Mouse (Mus musculus) kidney, adult 11 months (tissue): ENCODE data around the gene Mapk8ip2.
"Not testable (repeated sequence)": the region's sequence is repeated elsewhere in the genome, so short reads cannot be mapped to it uniquely, and the experiment has no call there.

Experiments used
- DNase-seq: peaks from one replicate; pipeline ENCODE4 v3.0.0; 2022

Gene Mapk8ip2

DNA sequence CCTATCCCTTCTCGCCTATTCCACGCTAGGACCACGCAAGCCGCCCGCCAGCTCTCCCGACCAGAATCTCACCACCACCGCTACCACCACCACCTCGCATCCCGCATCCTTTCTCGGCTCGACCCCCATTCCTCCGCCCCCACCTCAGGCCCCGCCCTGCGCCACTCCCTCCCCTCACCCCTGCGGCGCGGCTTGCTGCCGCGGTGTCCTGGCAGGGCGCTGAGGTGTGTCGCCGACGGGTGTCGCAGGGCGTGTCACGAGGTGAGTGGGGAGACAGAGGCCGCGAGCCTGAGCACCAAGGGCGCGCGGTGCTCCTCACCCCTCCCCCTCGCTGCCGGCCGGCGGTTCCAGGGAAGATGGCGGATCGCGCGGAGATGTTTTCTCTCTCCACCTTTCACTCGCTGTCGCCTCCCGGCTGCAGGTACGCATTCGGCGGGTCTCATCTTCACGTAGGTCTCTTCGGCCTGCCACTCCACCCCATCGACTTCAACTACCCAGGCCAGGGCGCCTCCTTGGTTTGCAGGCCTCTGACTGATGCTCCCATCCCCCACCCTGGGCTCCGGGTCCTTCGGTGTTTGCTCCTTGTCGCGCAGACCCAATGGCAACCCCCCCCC is at the start of gene Mapk8ip2:
Mapk8ip2 (plus strand) TSS at position 49 of the 614 bp plus-strand sequence.
- DNase-seq = no peak

DNA sequence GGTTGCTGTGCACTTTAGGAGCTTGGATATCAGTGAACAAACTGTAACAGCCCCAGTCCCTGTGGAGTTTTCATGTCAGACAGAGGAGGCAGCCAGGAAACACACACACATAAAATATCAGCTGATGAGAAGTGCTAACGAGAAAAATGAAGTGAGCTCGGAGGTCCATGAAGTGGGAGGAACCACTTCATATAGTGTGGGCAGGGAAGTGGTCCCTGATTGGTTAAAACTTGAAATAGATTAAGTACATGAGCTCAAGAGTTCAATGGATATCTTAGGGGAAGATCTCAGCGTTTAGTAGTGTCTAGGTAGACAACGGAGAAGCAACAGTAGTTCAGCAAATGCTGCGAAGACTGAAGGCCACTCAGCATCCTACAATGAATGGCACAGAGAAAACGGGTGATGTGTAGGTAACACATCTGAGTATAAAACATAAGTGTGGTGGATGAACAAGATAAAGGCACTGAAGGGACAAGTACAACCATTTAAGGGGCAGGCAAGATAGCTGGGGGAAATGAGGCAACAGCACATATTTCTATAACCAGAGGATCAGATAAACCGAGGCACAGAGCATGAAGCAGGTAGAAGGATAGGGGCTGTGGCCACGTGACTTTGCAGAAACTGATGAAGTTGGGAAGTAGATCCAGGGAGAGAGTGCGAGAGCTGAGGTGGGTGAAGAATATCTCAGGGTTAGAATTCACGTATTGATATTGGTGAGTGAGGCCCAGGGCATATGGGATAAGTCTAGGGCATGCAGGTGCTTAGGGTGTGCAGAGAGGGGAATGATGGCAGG is 48.7 kb upstream of the Mapk8ip2 start:
- DNase-seq = no peak

DNA sequence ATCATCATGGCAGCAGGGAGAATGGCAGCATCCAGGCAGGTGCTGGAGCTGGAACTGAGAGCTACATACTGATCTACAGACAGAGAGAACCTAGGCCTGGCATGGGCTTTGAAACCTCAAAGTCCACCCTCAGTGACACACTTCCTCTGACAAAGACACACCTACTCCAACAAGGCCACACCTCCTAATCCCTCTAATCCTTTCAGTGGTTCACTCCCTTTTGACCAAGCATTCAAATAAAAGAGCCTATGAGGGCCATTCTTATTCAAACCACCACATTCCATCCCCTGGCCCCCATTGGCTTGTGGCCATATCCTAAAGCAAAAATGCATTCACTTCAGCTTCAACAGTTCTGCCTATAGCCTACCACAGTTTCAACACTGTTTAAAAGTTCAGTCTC is 47.0 kb upstream of the Mapk8ip2 start:
- DNase-seq = no peak

DNA sequence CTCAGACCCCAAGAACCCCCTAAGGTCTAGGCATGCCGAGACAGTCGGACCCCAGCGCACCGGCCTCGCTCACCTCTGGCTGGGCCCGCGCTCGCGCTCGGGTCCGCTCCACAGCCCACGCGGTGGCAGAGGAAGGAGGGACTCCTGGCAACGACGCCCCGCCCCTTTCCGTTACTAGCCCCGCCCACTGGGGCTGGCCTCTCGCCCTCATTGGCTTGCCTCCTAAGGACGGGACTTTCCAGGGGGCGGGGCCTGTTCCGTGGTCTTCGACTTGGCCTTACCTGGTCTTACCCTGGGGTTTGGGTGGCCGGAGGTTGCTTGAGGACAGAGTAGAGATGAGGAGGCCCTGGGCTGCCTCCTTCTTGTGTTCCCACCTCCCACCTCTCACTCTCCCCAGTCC is 43.6 kb upstream of the Mapk8ip2 start, which contains the start of gene Syce3:
Syce3 (minus strand) TSS at position 386 of the 400 bp plus-strand sequence.
- no peak for DNase-seq

DNA sequence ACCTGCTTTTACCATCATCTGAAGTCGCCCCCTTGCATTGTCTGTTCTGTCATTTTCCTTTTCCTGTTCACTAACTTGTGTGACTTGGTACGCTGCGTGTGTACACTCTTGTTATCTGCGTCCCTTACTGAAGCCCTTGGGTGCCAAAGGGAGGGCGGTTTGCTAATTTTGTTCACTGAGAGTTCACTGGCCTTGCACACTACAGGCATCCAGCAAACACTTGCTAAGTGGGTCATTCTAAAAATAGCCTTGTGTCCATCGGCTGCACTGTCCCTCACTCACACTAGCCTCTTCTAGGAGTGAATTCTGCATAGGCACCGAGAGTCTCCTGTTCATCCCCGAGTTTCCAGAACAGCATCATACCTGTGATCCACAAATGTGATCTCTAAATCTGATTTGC is 38.4 kb upstream of the Mapk8ip2 start:
- no peak for DNase-seq

DNA sequence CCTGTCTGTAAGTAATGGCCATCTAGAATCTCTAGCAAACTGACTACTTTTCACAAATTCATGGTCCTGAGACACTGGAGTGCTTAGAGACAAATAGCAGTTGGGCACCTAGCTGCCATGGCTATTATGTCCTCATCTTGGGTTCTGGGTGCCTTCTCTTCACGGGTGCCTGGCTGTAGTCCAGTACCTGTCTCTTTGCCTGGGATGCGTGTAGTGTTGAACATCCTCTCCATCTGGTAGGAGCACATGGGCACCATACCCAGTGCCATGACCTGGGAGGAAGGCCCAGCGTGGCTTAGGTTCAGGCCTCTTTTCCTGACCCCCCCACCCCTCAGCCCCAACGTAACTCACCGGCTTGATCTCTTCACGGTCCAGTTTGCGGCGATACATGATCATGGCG is 31.8 kb upstream of the Mapk8ip2 start:
- DNase-seq = no peak

DNA sequence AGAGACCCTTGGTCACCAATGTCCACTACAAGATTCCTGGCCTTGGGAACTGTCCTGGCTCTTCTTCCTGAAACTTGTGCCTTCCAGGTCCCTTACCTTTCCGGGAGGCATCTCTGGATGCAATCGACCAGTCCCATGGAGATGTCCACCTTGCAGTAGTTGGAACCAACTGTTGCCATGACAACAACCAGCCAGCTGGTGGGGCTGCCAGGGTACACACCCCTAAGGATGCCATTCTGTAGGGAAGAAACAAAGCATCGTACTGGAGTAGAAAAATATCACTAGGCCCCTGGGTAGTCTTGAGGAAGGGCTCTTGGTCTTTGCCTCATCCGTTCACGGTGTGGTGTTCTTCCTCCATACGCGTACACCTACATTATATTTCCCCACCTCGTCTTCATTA is 29.1 kb upstream of the Mapk8ip2 start:
- DNase-seq = no peak

DNA sequence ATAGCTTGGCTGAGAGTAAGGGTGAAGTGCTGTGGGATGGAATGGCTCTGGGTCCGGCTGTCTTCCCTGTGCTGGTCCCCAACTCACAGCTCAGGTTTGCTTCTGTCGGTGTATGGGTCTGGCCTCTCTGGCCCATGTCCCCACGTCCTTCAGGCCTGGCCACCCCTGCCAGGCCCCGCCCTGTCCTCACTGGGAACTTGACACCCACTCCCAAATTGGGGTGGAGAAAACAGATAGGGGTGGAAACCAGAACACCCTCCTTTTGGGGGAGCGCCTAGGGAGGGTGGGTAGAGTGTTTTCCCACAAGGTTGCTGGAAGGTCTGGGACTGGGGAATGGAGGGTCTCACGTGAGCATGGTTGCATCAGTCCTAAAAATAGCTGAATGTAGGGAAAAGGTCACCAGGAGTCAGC is 28.0 kb upstream of the Mapk8ip2 start, which contains the start of gene Cpt1b:
Cpt1b (minus strand) TSS at position 153 of the 411 bp plus-strand sequence.
- DNase-seq = peak; percentile 82

DNA sequence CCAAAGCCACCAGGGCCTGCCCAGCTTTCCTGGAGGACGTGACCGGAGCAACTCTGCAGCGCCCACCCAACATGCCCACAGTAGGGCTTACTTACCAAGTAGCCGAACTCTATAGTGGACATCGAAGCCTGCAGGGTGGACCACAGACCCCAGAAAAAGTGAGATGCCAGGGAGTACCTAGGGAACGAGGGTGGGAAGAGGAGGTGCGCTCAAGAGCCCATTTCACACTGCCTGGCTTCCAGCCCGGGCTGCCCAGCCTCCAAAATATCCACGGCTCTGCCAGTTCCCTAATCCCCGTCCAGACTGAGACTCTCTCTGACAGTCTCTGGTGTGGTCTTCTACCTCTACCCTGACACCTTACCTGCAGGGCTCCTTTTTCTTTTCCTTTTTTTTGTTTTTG is 27.0 kb upstream of the Mapk8ip2 start:
- DNase-seq = no peak

DNA sequence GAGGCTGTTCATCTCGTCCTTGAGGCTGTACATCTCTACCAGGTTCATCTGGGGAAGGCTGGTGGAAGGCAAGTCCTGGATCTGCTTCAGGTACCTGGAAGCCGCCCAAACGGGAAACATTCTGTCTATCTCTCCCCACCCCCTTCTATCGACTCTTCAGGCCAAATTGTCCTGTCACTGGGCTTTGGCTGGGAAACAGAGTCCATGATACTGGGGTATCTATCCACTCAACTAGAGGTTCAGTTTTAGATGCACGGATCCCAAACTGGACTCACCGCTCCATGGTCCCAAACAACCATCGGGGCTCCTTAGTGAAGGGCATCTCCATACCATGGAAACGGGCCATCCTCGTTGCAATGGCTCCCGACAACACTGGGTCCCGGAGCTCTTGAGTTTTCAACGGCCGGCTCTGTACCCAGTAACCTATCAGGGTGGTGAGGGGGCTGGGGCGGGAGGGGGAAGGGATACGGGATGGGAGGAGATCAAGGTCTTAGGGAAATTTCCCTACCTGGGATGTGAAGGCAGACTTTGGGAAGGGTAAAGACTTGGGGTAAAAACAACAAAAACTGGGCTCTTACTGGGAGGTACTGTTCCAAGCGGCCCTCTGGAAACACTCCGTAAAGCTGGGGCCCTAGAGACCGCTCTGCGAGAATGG is 25.4 kb upstream of the Mapk8ip2 start:
- DNase-seq = no peak

DNA sequence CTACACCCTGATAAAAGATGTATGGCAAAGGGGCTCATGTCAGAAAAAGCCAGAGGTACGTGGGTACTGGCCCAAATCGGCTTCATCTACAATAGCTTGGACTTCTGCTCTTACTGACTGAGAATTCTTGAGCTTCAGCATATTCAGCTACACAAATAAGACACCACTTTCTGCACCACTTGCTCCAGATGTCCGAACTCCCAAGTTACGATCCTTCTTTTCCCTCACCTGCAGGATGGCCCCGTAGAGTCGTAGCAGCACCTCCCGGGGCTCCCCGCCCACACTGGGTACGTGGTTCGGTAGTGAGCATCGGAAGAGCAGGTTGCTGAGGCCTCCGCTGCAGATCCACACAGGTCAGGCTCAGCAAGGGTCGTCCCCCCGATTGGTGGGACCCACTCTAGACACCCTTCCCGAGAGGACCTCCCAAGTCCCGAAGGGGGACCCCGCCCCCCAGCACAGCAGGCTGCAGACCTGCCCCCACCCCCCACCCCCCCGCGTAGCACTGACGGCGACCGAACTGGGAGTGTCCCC is 24.8 kb upstream of the Mapk8ip2 start:
- DNase-seq = no peak

DNA sequence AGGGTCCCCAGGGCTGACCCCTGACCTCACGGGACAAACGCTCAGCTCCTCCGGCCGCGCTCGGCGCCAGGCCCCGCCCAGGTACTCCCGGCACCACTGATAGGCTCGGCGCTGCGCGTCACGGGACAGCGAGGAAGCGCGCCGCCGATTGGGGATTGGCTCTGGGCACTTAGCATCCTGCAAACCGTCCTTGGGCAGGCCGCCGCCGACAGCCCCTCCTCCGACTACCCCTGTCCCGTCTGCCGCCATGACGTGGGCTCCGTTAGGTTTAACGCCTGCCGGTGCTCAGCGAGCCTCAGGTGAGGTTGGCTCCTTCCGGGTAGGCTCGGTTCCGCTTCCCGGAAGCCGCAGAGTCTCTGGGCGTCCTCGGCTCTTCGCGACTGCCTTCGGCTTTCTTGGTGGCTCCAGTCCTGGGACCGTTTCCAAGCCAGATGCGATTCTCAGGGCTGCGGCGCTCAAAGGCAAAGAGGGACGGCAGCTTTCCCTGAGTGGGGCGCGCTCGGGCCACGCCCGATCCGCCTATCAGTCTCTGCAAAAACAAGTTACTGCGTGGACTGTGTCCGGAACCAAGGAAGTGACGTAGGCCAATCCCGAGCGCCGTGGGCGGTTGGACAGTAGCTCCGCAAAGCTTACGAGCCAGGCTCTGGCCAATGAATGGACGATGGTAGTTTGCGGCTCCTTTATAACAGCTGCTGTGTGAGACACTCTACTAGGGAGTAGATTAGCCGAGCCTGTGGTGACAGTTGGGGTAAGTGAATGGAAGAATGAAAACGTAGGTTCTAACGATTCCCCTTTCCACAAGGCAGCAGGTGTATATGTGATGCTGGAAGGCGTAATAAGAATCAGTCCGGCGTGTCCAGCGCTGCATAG is 24.1 kb upstream of the Mapk8ip2 start, which contains the start of the genes C730034F03Rik, Gm44502 and Chkb:
C730034F03Rik (plus strand) TSS at position 238 of the 870 bp plus-strand sequence.
Gm44502 (minus strand) TSS at position 345 of the 870 bp plus-strand sequence.
Chkb (minus strand) TSS at position 557 of the 870 bp plus-strand sequence.
- DNase-seq = peak; percentile 95

DNA sequence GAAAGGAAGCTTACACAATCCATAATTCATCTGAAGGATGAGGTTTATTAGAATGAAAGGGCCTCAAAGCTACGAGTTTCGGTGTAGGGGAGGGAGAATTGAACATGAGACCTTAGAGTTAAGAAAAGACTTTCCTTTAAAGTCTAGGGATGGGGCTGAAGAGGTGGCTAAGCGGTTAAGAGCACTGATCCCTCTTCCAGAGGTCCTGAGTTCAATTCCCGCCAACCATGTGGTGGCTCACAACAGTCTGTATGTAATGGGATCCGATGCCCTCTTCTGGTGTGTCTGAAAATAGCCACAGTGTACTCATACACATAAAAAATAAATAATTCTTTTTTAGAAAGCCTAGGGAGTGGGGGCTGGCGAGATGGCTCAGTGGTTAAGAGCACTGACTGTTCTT is 23.4 kb upstream of the Mapk8ip2 start:
- no peak for DNase-seq

DNA sequence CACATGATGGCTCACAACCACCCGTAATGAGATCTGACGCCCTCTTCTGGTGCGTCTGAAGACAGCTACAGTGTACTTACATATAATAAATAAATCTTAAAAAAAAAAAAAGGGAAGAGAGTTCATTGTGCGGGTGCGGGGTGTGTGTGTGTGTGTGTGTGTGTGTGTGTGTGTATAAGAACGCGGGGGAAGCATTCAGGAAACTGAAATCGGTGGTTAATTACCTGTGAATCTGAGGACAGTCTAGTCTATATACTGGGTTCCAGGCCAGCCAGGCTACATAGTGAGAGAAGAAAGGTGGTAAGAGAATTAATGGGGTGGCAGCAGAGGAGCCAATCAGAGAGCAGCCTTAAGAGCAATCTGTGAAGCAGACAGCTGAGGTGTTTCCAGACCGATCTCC is 22.9 kb upstream of the Mapk8ip2 start:
- DNase-seq = not testable (repeated sequence)

DNA sequence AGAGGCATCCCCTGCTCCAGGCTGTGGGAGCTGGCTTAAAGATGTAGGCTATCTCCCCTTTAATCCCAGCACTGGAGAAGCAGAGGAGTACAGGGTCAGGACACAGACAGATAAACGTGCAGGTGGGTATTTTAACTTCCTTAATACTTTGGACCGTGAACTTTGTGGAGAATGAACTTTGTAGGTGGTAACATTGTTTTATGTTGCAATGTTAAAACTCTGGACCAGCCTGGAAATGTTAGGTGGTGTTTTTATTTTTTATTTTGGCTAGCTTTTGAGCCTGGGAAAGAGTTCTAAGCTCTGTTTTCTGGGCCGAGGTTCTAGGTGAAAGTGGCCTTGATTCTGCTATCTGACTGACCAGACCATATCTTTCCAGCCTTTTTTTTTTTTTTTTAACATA is 22.4 kb upstream of the Mapk8ip2 start:
- DNase-seq = no peak

DNA sequence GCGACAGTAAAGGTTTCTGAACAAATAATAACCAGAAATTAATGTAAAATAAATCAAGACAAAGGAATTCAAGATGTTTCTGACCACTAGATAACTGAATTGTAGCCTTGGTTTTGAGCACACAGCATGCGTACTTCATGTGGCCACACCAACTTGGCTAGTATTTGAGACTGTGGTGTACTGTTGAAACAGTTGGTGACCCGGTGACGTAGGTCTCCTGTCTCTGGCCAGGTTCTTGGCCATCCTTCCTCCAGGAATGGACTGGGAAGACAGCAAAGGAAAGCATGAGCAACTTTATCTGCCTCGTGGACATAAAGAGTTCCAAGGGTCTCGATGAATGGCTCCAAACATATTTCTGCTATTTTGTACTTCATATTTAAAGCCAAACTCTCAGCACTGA is 21.9 kb upstream of the Mapk8ip2 start:
- no peak for DNase-seq

DNA sequence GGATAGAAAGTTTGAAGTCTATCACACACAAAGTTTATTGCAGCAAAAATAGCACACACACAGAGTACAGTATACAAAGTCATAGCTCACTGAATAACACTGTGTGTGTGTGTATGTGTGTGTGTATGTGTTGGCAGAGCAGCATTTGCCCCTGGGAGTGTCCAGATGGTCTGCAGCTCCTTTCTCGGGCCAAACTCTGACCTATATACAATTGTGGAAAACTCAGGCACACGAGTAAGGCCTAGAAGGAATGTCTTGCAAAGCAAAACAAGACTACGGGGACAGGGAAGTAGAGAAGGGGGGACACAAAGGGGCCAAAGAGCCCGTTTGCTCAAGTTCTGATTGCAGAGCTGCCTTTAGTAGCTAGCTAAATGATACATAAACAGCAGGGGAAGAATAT is 20.8 kb upstream of the Mapk8ip2 start:
- no peak for DNase-seq

DNA sequence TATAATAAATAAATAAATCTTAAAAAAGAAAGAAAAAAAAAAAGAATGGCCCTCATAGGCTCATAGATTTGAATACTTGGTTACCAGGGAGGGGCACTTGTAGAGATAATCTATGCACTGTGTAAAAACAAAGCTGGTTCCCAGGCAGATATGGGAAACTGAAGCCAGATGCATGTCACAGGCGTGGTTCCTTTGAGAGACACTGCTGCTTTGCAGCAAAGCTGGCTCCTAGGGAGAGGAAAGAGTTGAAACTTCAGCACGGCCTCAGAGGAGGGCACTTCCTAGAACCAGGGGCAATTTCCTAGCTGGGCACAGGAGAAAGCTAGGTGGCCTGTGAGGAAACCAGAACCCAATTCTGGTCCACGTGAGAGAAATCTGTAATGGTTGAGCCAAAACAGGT is 19.6 kb upstream of the Mapk8ip2 start:
- DNase-seq = no peak

DNA sequence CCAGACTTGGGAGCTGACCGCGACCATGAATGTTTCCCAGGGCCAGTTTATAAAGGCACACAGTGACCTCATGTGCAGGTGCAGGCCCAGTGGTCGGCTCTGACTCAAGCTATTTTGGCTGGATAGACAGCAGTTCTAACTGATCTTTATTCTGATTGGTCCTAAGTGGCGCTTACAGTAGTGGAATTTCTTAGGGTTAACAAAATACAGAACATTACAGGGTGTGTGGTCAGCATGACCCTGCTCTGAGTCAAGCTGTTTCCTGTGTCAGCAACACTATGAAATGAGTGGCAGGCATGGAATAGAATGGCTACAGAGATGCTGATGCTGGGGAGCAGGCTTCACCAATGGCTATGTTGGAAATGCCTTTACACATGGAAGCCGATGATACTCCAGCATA is 17.8 kb upstream of the Mapk8ip2 start:
- DNase-seq = no peak

DNA sequence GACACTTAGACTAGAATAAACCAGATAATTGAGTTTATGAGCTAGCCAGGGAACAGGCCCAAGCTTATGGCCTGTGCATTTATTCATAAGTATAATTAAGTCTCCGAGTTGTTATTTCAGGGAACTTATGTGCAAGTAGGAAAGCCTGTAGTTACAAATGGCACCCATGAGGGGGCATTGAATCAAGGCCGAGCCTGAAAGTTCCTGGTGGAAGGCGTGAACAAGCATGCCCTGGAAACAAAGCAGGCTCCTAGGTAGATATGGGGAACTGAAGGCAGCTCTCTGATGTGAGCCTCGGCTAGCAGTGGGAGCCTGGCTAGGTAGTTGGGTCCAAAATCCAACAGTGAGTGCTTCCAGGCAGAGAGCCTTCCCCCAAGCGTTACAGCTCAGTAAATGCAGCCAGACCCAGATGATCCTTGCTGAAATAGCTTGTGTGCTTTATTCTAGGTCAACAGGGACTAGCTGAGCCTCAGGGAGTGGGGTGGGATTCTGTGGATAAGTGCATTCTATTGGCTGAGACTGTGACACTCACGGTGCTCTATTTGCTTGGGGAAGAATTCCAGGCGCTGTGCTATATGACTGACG is 11.1 kb upstream of the Mapk8ip2 start:
- no peak for DNase-seq

DNA sequence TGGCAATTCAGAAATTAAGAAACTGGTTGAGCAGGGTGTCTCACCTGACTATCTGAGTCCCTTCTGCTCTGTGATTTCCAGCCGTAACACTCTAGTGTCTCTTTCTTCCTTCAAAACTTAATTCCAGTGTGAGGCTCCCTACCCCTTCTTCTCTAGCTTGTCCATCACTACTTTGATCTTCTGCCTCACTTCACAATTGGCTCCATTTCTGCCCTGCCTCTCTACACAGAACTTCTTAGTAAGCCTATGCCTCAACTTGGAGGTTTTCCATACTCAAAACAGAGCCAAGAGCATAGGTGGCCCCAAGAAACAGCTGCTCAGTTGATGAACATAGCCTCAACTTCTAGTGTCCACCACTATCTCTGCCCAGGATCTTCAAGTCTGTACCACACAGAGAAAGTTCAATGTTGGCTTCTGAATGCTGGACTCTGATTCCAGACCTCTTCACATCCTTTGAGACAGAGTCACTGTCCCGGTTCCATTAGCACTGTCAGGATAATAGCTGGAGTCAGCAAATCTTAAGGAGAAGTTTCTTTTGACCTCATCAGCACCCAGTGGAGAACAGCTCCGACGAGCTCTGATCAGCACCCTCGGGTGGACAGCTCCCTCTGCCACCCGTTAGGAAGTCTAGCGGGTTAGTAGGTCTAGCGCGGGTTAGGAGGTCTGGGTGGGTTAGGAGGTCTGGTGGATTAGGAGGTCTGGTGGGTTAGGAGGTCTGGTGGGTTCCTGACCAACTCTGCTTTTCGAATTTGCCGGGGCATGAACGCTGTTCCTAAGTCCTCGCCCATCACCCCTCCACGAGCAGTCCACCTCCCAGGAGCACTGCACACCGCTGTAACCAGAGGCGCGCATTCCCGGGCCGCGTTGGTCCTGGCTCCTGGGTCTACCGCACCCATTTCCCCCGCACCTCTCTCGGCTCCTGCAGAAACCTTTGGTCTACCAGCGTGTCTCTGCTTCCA is 528 bp upstream of the Mapk8ip2 start:
- peak; percentile 34 for DNase-seq
